Comparison of ENCODE assay signal across 8 mouse cellular contexts in genomic region chr7:140154218-140154927, GRCm38 (mm10). TPM values are rescaled to one million over a fixed set of nuclear protein-coding genes. Genes with fewer than 3 reads are reported as not detected.
DNase-seq lines count a peak whose midpoint lies in the region; ATAC-seq lines count a peak whose summit lies in the region.

Gene Sprn, minus strand, starts transcription at chr7:140154877.

- H3K9me3 ChIP-seq in megakaryocyte, embryonic 14.5 days = no peaks in the 10 kb centered on the region
- H3K9me3 ChIP-seq in forebrain, embryonic 12.5 days = no peaks in the 10 kb centered on the region
- no peaks in the 10 kb centered on the region for H3K9me3 ChIP-seq in midbrain, embryonic 13.5 days

- H3K27me3 ChIP-seq in megakaryocyte, embryonic 14.5 days (replicated peaks) = peaks cover 52% of the 10 kb centered on the region
- peaks cover 53% of the 10 kb centered on the region for H3K27me3 ChIP-seq in forebrain, embryonic 12.5 days
- peaks cover 28% of the 10 kb centered on the region for H3K27me3 ChIP-seq in midbrain, embryonic 13.5 days

- H3K4me1 ChIP-seq in megakaryocyte, embryonic 14.5 days = peaks cover 13% of the 10 kb centered on the region
- peaks cover 20% of the 10 kb centered on the region for H3K4me1 ChIP-seq in forebrain, embryonic 12.5 days
- peaks cover 22% of the 10 kb centered on the region for H3K4me1 ChIP-seq in midbrain, embryonic 13.5 days (replicated peaks)

- peak within 1 kb of the TSS; percentile 53 for H3K9ac ChIP-seq in forebrain, embryonic 12.5 days
- H3K9ac ChIP-seq in midbrain, embryonic 13.5 days (replicated peaks) = peak within 1 kb of the TSS; percentile 61

- ATAC-seq in megakaryocyte, adult 5-6 weeks (ENCODE audit: poor library complexity, severe bottlenecking) = no peak
- peak; percentile 61 for ATAC-seq in forebrain, embryonic 12.5 days (ENCODE audit: low FRiP score)
- ATAC-seq in midbrain, embryonic 13.5 days = peak; percentile 82
- ATAC-seq in CD4-positive, CD25-positive, alpha-beta regulatory T cell, adult 4 months = no peak

- peak; percentile 72 to 88 for DNase-seq in layer of hippocampus, adult 18-20 months (ENCODE audit: low spot score in 2 of 2)
- DNase-seq in spleen, adult 18-20 months = no peak
- no peak for DNase-seq in kidney, adult 18-20 months

- WGBS in forebrain, embryonic 12.5 days = 4% methylated on average over 28 of the region's 28 CpGs
- 2% methylated on average over 28 of the region's 28 CpGs for WGBS in midbrain, embryonic 13.5 days

- peak within 1 kb of the TSS; percentile 28 for H3K4me3 ChIP-seq in megakaryocyte, embryonic 14.5 days (replicated peaks)
- peak within 1 kb of the TSS; percentile 37 for H3K4me3 ChIP-seq in forebrain, embryonic 12.5 days (replicated peaks)
- H3K4me3 ChIP-seq in midbrain, embryonic 13.5 days (replicated peaks) = peak within 1 kb of the TSS; percentile 46

- H3K4me2 ChIP-seq in forebrain, embryonic 12.5 days = peak within 1 kb of the TSS; percentile 55
- H3K4me2 ChIP-seq in midbrain, embryonic 13.5 days (replicated peaks) = peak within 1 kb of the TSS; percentile 54

- no peak within 1 kb of the TSS for H3K27ac ChIP-seq in forebrain, embryonic 12.5 days
- H3K27ac ChIP-seq in midbrain, embryonic 13.5 days = peak within 1 kb of the TSS; percentile 76

- peaks cover 18% of the 10 kb centered on the region for H3K36me3 ChIP-seq in megakaryocyte, embryonic 14.5 days (replicated peaks; ENCODE audit: low read length)
- H3K36me3 ChIP-seq in forebrain, embryonic 12.5 days (replicated peaks) = 0 out of 2 replicates have a peak, but pooled peaks cover 4% of the 10 kb centered on the region
- H3K36me3 ChIP-seq in midbrain, embryonic 13.5 days = peaks cover 6% of the 10 kb centered on the region; the same call in 1 of the 2 replicates

RNA-seq across cellular contexts. Expression of gene Sprn, which starts in this region (rescaled TPM):
- polyA plus RNA-seq in megakaryocyte, embryonic 14.5 days (2012; ENCODE audit: insufficient read depth, low replicate concordance) = not detected in 2 replicates
- not detected in 2 replicates for total RNA-seq in megakaryocyte, adult 5-6 weeks (2015)
- total RNA-seq in megakaryocyte, adult 5-6 weeks (2017) = not detected in 2 replicates
- 1.8 and 1.9 TPM in 2 replicates for polyA plus RNA-seq in forebrain, embryonic 12.5 days (2016; fragmentation: Nextera tagmentation; extraction: Ambion mirVana)
- total RNA-seq in layer of hippocampus, adult 18-20 months (2021) = 100 to 1,000 TPM; 151 to 156 TPM
- 7.8 and 8.1 TPM in 2 replicates for polyA plus RNA-seq in midbrain, embryonic 13.5 days (2015; fragmentation: Nextera tagmentation; extraction: Ambion mirVana)
- polyA plus RNA-seq in CD4-positive, CD25-positive, alpha-beta regulatory T cell, adult 4 months (2017; shearing (Covaris generic)) = not detected

Comparison
In these comparisons a context has a peak if more than half of its experiments do, and no peak if none do; other contexts are left out.
1. RNA of gene Sprn (total RNA-seq): 151 to 156 TPM in layer of hippocampus, adult 18-20 months; not detected in megakaryocyte, adult 5-6 weeks; every median in the first group is over 100 times any median in the second.
2. ATAC-seq: peak in forebrain, embryonic 12.5 days (single experiment) and midbrain, embryonic 13.5 days (single experiment); none in megakaryocyte, adult 5-6 weeks (single experiment) and CD4-positive, CD25-positive, alpha-beta regulatory T cell, adult 4 months (single experiment).
3. DNase-seq: peak in layer of hippocampus, adult 18-20 months (2 of 2); none in spleen, adult 18-20 months (0 of 2) and kidney, adult 18-20 months (single experiment).
4. Peak in every context shown above with its lines, with median percentiles within 50 percentile points of each other: H3K4me3 ChIP-seq.